Mouse (Mus musculus): ENCODE results near the gene Trim6. TPM values are rescaled to one million over a fixed set of nuclear protein-coding genes. Genes with fewer than 3 reads are reported as not detected.
"Not testable (repeated sequence)": the region's sequence is repeated elsewhere in the genome, so short reads cannot be mapped to it uniquely, and the experiment has no call there.

Trim6 gene
- polyA plus RNA-seq, 1 experiment from 2014 or later = 0.20 TPM

DNA sequence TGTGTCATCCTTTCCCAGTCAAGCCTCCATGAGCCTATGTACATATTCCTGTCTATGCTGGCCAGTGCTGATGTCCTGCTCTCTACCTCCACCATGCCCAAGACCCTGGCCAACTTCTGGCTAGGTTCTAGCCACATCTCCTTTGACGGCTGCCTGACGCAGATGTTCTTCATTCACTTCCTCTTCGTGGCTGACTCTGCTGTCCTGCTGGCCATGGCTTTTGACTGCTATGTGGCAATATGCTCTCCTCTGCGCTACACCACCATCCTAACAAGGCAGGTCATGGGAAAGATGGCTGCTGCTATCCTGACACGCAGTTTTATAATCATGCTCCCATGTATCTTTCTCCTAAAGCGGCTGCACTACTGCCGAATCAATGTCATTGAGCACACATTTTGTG is 12.4 kb upstream of the Trim6 start:
- no peaks in the 10 kb centered on the region for H3K36me3 ChIP-seq (replicated peaks; ENCODE audit: control insufficient read depth, insufficient read depth)
- no peak overlapping the region for H3K4me2 ChIP-seq (replicated peaks)
- no peak for DNase-seq (ENCODE audit: low spot score)
- no peak overlapping the region for H3K9ac ChIP-seq
- 95% methylated on average over 7 of the region's 7 CpGs for WGBS
- no peak overlapping the region for H3K4me3 ChIP-seq (replicated peaks; ENCODE audit: low read length)
- H3K4me1 ChIP-seq (replicated peaks; ENCODE audit: control insufficient read depth, insufficient read depth, low read length) = no peaks in the 10 kb centered on the region
- ATAC-seq (ENCODE audit: low FRiP score) = no peak
- no peaks in the 10 kb centered on the region for H3K27me3 ChIP-seq (ENCODE audit: control insufficient read depth, insufficient read depth, low read length)
- H3K9me3 ChIP-seq (ENCODE audit: control insufficient read depth, low read length) = no peaks in the 10 kb centered on the region
- no peak overlapping the region for H3K27ac ChIP-seq

DNA sequence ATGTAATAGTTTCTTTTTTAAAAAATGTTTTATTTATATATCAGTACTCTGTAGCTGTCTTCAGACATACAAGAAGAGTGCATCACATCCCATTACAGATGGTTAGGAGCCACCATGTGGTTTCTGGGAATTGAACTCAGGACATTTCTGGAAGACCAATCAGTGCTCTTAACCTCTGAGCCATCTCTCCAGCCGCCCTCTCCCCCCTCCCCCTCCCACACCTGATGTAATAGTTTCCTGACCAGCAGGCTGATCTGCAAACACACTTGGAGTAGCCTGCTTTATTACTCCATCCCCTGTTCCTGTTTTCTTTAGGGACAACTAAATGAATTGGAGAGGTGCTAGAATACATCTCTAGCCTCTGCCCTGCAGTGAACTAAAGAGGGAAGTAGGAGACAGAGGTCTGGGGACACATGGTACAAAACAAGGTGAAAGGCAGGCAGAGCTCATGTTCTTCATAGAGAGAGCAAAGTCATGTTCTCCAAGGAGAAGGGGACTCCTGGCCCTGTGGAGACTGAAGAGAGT is 2.5 kb upstream of the Trim6 start:
- Histone ChIP-seq H3K4me3 (replicated peaks; ENCODE audit: low read length) (no peak overlapping the region), H3K27ac (no peak overlapping the region), H3K4me2 (replicated peaks) (no peak overlapping the region), H3K9ac (no peak overlapping the region), H3K4me1 (replicated peaks; ENCODE audit: control insufficient read depth, insufficient read depth, low read length) (peaks cover 9% of the 10 kb centered on the region), H3K27me3 (ENCODE audit: control insufficient read depth, insufficient read depth, low read length) (no peaks in the 10 kb centered on the region), H3K36me3 (replicated peaks; ENCODE audit: control insufficient read depth, insufficient read depth) (no peaks in the 10 kb centered on the region), H3K9me3 (ENCODE audit: control insufficient read depth, low read length) (no peaks in the 10 kb centered on the region)
- DNase-seq (ENCODE audit: low spot score) = no peak
- 79% methylated on average over 1 of the region's 1 CpGs for WGBS
- ATAC-seq (ENCODE audit: low FRiP score) = no peak

DNA sequence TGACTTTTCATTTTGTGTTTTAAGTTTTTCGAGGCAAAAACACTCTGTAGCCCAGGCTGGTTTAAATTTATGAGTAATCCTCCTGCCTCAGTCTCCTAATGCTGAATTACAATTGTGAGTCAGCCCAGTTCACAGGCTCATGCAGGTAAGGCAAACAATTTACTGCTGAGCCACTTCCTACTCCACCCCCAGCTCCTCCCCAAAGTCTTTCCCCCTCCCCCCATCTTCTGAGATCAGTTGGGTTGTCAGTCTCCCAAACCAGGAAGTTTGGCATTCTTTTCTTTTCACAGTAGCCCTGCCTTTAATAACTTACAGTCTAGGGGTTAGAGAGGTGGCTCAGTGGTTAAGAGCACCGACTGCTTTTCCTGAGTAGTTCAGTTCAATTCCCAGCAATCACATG is 712 bp upstream of the Trim6 start:
- Histone ChIP-seq H3K27ac (no peak overlapping the region), H3K9ac (no peak overlapping the region), H3K4me3 (replicated peaks; ENCODE audit: low read length) (no peak overlapping the region), H3K27me3 (ENCODE audit: control insufficient read depth, insufficient read depth, low read length) (no peaks in the 10 kb centered on the region), H3K4me1 (replicated peaks; ENCODE audit: control insufficient read depth, insufficient read depth, low read length) (peaks cover 9% of the 10 kb centered on the region), H3K9me3 (ENCODE audit: control insufficient read depth, low read length) (no peaks in the 10 kb centered on the region), H3K4me2 (replicated peaks) (no peak overlapping the region), H3K36me3 (replicated peaks; ENCODE audit: control insufficient read depth, insufficient read depth) (no peaks in the 10 kb centered on the region)
- DNase-seq (ENCODE audit: low spot score) (no peak), ATAC-seq (ENCODE audit: low FRiP score) (no peak)
- 76% methylated on average over 2 of the region's 2 CpGs for WGBS

DNA sequence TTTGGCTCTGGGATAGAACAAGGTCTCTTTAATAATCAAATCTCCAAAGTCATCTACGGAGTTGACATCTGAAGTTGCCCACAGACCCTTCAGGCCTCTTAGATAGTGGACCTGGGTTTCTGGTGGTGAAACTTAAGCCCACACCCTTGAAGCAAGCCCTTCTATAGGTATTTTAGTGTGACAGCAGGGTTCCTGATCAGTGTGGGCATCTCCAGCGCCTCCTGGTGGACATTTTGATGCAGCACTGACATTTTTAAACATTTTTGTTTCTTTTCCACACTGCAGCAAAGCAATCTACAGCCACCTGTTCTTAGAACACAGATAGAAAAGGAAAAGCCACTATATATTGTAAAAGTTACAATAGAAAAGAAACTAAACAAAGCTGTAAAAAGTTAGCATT is 12.6 kb downstream of the Trim6 start:
- no peak overlapping the region for H3K4me2 ChIP-seq (replicated peaks)
- 44% methylated on average over 2 of the region's 2 CpGs for WGBS
- no peak overlapping the region for H3K9ac ChIP-seq
- no peak overlapping the region for H3K27ac ChIP-seq
- H3K9me3 ChIP-seq (ENCODE audit: control insufficient read depth, low read length) = no peaks in the 10 kb centered on the region
- H3K4me3 ChIP-seq (replicated peaks; ENCODE audit: low read length) = no peak overlapping the region
- DNase-seq (ENCODE audit: low spot score) = no peak
- H3K27me3 ChIP-seq (ENCODE audit: control insufficient read depth, insufficient read depth, low read length) = no peaks in the 10 kb centered on the region
- no peak for ATAC-seq (ENCODE audit: low FRiP score)
- H3K36me3 ChIP-seq (replicated peaks; ENCODE audit: control insufficient read depth, insufficient read depth) = no peaks in the 10 kb centered on the region
- no peaks in the 10 kb centered on the region for H3K4me1 ChIP-seq (replicated peaks; ENCODE audit: control insufficient read depth, insufficient read depth, low read length)

DNA sequence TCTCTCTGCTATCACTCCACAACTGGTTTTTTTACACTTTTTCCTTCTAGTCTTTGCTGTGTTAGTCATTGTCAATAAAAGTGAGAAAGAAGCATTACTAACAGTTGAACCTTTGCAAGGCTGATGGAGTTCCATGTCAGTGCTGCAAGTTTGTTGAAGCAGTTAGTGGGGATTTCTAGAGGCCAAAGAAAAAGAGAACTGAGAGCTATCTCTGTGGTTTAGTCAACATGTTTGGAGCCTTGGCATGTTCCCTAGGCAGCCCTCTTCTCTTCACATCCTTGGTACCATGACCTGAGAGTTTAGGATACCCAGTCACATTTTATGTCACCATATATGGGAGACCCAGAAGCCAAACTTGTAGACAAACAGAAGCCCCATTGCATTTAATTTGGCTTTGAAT is 22.3 kb downstream of the Trim6 start:
- no peaks in the 10 kb centered on the region for H3K27me3 ChIP-seq (ENCODE audit: control insufficient read depth, insufficient read depth, low read length)
- no peak overlapping the region for H3K4me3 ChIP-seq (replicated peaks; ENCODE audit: low read length)
- ATAC-seq (ENCODE audit: low FRiP score) = no peak
- H3K36me3 ChIP-seq (replicated peaks; ENCODE audit: control insufficient read depth, insufficient read depth) = no peaks in the 10 kb centered on the region
- H3K4me1 ChIP-seq (replicated peaks; ENCODE audit: control insufficient read depth, insufficient read depth, low read length) = no peaks in the 10 kb centered on the region
- H3K4me2 ChIP-seq (replicated peaks) = no peak overlapping the region
- H3K9ac ChIP-seq = no peak overlapping the region
- H3K9me3 ChIP-seq (ENCODE audit: control insufficient read depth, low read length) = no peaks in the 10 kb centered on the region
- no peak for DNase-seq (ENCODE audit: low spot score)
- H3K27ac ChIP-seq = no peak overlapping the region

DNA sequence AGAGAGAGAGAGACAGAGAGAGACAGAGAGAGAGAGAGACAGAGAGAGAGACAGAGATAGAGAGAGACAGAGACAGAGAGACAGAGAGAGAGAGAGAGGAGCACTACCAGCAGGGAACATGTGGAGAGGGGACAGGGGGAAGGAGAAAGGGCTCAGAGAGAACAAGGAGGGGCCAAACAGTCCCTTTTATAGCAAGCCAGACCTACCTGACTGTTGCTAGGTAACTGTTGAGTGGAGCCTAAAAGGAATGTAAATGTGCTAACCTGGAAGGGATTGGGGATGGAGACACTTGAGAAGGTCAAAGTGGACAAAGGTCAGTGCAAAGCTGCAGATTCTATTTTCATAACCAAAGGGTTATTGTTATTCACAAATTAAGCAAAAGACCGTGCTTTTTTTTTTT is 25.0 kb downstream of the Trim6 start:
- WGBS = 50% methylated on average over 1 of the region's 1 CpGs
- H3K9ac ChIP-seq = no peak overlapping the region

DNA sequence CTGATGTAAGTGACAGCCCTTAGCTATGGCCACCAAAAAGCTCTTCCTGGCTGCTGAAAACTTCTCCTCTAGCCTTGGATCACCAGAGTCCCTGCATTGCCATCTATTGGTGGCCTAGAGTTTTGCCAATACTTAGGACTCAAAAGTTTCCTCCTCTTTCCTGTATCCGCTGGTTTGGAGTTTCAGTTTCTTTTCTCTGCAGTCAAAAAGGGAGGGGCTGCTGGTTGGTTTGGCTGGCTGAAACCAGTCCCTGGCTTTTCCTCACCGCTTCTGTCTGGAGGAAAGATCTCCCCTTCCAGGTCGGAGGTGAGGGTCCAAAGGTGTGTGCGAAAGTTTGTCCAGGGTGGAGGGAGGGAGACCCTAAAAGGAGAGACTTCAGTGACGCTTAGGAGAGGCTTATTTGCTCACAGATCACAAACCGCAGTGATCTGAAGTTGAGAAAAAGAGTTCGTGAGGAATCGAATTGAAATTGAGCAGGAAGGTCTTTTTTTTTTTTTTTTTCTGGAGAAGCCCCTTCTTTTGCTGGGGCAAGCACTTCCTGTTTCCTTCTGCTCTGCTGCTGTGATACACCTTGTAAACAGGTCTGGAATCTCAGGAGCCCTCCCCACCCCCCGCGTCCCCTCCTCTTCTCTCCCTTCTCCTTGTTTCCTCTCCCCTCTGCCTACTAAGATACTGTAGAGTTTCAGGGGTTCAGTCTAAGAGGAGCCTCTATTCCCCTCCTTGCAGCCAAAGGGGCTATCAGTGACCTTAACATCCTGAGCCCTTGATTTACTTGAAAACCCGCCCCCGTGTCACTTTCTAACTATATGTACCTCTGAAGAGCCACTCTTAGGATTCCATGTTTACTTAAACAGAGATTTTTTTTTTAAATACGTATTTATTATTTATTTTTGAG is 25.9 kb downstream of the Trim6 start, which contains the start of gene Trim34a:
Gene Trim34a, plus strand, starts transcription at position 171 of the 895 bp plus-strand sequence.
- Histone ChIP-seq H3K4me3 (replicated peaks; ENCODE audit: low read length) (peak within 1 kb of the TSS; percentile 27), H3K9ac (peak within 1 kb of the TSS; percentile 41; the same call in 1 of the 2 replicates), H3K4me1 (replicated peaks; ENCODE audit: control insufficient read depth, insufficient read depth, low read length) (no peaks in the 10 kb centered on the region), H3K27me3 (ENCODE audit: control insufficient read depth, insufficient read depth, low read length) (no peaks in the 10 kb centered on the region), H3K36me3 (replicated peaks; ENCODE audit: control insufficient read depth, insufficient read depth) (no peaks in the 10 kb centered on the region), H3K4me2 (replicated peaks) (peak within 1 kb of the TSS; percentile 39), H3K27ac (no peak within 1 kb of the TSS), H3K9me3 (ENCODE audit: control insufficient read depth, low read length) (no peaks in the 10 kb centered on the region)
- ATAC-seq (ENCODE audit: low FRiP score) (peak; percentile 55; the same call in 1 of the 2 replicates), DNase-seq (ENCODE audit: low spot score) (peak; percentile 61)
- 9% methylated on average over 13 of the region's 13 CpGs for WGBS

More for the DNA sequence above, 25.0 kb downstream of the Trim6 start:
- Histone ChIP-seq H3K4me2 (replicated peaks) (no peak overlapping the region), H3K27me3 (ENCODE audit: control insufficient read depth, insufficient read depth, low read length) (no peaks in the 10 kb centered on the region), H3K9me3 (ENCODE audit: control insufficient read depth, low read length) (no peaks in the 10 kb centered on the region), H3K4me3 (replicated peaks; ENCODE audit: low read length) (no peak overlapping the region), H3K36me3 (replicated peaks; ENCODE audit: control insufficient read depth, insufficient read depth) (no peaks in the 10 kb centered on the region), H3K27ac (no peak overlapping the region), H3K4me1 (replicated peaks; ENCODE audit: control insufficient read depth, insufficient read depth, low read length) (no peaks in the 10 kb centered on the region)
- DNase-seq (ENCODE audit: low spot score) (no peak), ATAC-seq (ENCODE audit: low FRiP score) (no peak)

DNA sequence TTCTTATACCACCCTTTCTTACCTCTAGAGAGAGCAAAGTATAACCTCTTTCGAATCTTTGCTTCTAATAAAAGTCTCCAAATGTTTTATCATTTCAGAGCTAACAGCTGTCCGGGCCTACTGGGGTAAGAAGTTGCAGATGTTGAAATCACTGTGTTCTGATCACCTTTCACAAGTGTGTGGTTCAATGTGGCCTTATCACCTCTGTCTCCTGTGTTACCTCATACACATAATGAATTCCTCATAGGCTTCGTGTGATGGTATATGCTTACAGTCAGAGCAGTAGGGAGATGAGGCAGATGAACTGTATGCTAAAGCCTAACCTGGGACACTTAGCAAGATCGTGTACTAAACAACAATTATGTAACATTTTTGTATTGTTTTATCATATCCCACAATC is 41.8 kb downstream of the Trim6 start:
- not testable (repeated sequence) for H3K9ac ChIP-seq; H3K4me2 ChIP-seq (replicated peaks); ATAC-seq (ENCODE audit: low FRiP score); H3K36me3 ChIP-seq (replicated peaks; ENCODE audit: control insufficient read depth, insufficient read depth); H3K4me3 ChIP-seq (replicated peaks; ENCODE audit: low read length); H3K27ac ChIP-seq; H3K4me1 ChIP-seq (replicated peaks; ENCODE audit: control insufficient read depth, insufficient read depth, low read length); DNase-seq (ENCODE audit: low spot score); H3K9me3 ChIP-seq (ENCODE audit: control insufficient read depth, low read length); H3K27me3 ChIP-seq (ENCODE audit: control insufficient read depth, insufficient read depth, low read length)
- 89% methylated on average over 4 of the region's 4 CpGs for WGBS

DNA sequence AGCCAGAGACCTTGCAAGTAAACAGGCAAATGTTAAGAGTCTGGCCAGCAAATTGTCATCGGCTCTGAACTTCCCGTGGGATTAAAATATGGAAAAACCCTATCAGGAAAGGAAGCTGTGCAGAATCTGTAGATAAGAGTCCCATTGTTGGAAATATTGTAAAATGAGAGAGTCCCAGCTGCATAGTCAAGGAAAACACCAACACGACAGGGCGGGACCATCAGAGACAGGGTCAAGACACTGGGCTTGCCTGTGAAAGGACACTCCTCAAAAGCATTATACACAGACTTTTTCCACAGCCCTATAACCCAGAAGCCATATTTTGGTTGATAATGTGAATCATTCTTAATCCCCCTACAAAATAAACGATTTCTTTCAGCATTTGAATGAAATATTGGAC is 46.7 kb downstream of the Trim6 start:
- not testable (repeated sequence) for H3K4me3 ChIP-seq (replicated peaks; ENCODE audit: low read length); ATAC-seq (ENCODE audit: low FRiP score); H3K9me3 ChIP-seq (ENCODE audit: control insufficient read depth, low read length); DNase-seq (ENCODE audit: low spot score); H3K36me3 ChIP-seq (replicated peaks; ENCODE audit: control insufficient read depth, insufficient read depth); H3K9ac ChIP-seq; H3K4me1 ChIP-seq (replicated peaks; ENCODE audit: control insufficient read depth, insufficient read depth, low read length); H3K27me3 ChIP-seq (ENCODE audit: control insufficient read depth, insufficient read depth, low read length); H3K4me2 ChIP-seq (replicated peaks); H3K27ac ChIP-seq
- 61% methylated on average over 2 of the region's 5 CpGs for WGBS

All from hindbrain, embryonic 14.5 days (tissue).